Mouse (Mus musculus) C2C12 (cell line): Measurements from ENCODE around the gene Gls. TPM values are rescaled to one million over a fixed set of nuclear protein-coding genes. Genes with fewer than 3 reads are reported as not detected.
A peak's percentile ranks its signal among the peaks of the same experiment; 100 is the strongest.

ENCODE experiments used
- H3K27me3 ChIP-seq: one replicate; pipeline ENCODE4 v1.6.1; 2011; ENCODE audit not compliant: control insufficient read depth, insufficient read depth, insufficient read length
- H3K36me3 ChIP-seq: one replicate; pipeline ENCODE4 v1.6.1; 2011; ENCODE audit not compliant: control insufficient read depth, insufficient read depth
- H3K4me3 ChIP-seq: one replicate; pipeline ENCODE4 v1.5.1; 2011; ENCODE audit warnings: mild to moderate bottlenecking, control low read depth; ENCODE audit not compliant: poor library complexity, insufficient read depth, severe bottlenecking
- H3K79me2 ChIP-seq: one replicate; pipeline ENCODE4 v1.6.1; 2011; ENCODE audit not compliant: control insufficient read depth, insufficient read depth
- H3K79me3 ChIP-seq: one replicate; pipeline ENCODE4 v1.6.1; 2011; ENCODE audit warnings: low read depth, control low read depth
- H3ac ChIP-seq: one replicate; pipeline ENCODE3; 2011; ENCODE audit warnings: low read depth; ENCODE audit not compliant: control insufficient read depth, insufficient read length
- CEBPB ChIP-seq: IDR thresholded peaks from one replicate; pipeline ENCODE4 v1.6.1; 2011; ENCODE audit warnings: low read depth, mild to moderate bottlenecking, control low read depth, moderate library complexity
- CTCF ChIP-seq: IDR thresholded peaks from one replicate; pipeline ENCODE4 v1.5.1; 2011; ENCODE audit not compliant: control insufficient read depth, insufficient read depth, insufficient read length
- FOSL1 ChIP-seq: IDR thresholded peaks from one replicate; pipeline ENCODE4 v1.8.0; 2011; ENCODE audit warnings: mild to moderate bottlenecking, low read length; ENCODE audit not compliant: poor library complexity, insufficient read depth, severe bottlenecking
- MAX ChIP-seq: IDR thresholded peaks from one replicate; pipeline ENCODE4 v1.6.1; 2011; ENCODE audit warnings: mild to moderate bottlenecking, control low read depth
- MYOD1 ChIP-seq: IDR thresholded peaks from one replicate; pipeline ENCODE4 v1.6.1; 2011; ENCODE audit warnings: low read depth; ENCODE audit not compliant: control insufficient read depth, insufficient read length
- MYOG ChIP-seq: IDR thresholded peaks from one replicate; pipeline ENCODE4 v1.6.1; 2011; ENCODE audit not compliant: control insufficient read depth, insufficient read length; ENCODE audit errors: extremely low read depth
- USF1 ChIP-seq: IDR thresholded peaks from one replicate; pipeline ENCODE4 v1.6.1; 2011; ENCODE audit warnings: low read depth, mild to moderate bottlenecking, control low read depth, moderate library complexity
- polyA plus RNA-seq: library from polyadenylated mRNA; unstranded; fragments of >200 nt; fragmentation: generic; extraction: Trizol; gene quantifications from one replicate; pipeline ENCODE4 v1.2.1, GENCODE M21; 2012; ENCODE audit warnings: missing spikeins

Gls gene
- polyA plus RNA-seq, 1 experiment: 22.0 TPM

DNA sequence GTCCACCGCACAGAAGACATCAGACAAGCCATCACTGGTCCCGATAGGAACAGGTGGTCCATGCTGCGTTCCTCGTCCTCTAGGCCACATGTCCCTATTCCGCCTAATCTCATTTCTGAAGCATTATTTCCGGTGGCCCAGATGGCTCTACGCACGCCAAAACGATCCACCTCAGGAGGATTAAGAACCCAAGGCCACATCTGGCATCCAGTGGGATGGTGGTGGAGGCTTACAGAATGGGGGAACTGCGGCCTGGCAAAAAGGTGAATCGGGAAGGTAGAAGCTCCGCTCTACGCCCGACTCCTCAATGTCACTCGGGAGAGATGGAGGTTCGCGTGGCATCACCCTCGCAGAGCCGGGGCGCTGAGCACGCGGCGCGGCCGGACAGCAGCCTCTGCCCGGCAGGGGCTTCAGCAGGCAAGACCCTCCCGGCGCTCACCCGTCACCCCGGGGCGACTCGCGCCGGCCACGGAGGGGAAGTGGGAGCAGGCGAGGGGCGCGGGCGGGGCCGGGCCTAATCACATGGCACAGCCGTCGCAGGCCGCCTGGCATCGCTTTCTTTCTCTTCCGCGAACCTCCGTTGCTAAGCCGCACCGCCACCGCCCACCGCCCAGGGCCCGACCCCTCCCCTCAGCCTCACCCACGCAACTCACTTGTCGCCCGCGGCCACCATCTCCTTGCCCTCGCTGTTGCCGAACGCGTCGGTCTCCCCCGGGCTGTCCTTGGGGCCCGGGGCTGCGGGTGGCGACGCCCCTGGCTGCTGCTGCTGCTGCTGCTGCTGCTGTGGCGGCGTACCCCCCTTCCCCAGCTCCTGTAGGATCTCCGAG is 880 bp downstream of the Gls start:
- Histone ChIP-seq H3K79me2 (peaks cover 58% of the 10 kb centered on the region), H3K4me3 (peak overlapping the region; percentile 78), H3K27me3 (no peaks in the 10 kb centered on the region), H3K36me3 (no peaks in the 10 kb centered on the region), H3ac (peak overlapping the region; percentile 98), H3K79me3 (peaks cover 51% of the 10 kb centered on the region)
- TF ChIP-seq CTCF: no peak
- TF ChIP-seq MAX: peak; percentile 30

DNA sequence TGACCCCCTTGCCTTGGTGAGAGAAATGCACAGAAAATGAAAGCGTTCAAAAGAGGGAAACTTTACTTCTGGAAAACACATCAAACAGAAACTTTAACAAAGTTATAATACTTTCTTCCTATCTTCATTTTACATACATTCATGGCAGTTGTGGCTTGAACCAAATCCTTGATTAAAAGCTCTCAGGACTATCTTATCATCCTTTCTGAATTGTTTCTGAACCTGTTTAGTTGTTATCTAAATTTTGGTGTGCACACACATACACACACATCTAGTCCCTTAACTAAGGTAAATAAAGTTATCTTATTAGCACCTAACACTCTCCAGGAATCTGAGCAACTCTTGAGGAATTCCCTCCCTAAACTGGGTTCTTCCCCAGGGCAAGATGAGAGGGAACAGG is 2.6 kb downstream of the Gls start:
- TF ChIP-seq MYOD1: no peak
- no peak for TF ChIP-seq FOSL1
- TF ChIP-seq CTCF: no peak
- TF ChIP-seq MYOG: no peak
- TF ChIP-seq CEBPB: no peak
- TF ChIP-seq MAX: no peak
- TF ChIP-seq USF1: no peak
- no peak overlapping the region for H3K4me3 ChIP-seq
- H3ac ChIP-seq: no peak overlapping the region
- peaks cover 69% of the 10 kb centered on the region for H3K79me3 ChIP-seq
- peaks cover 75% of the 10 kb centered on the region for H3K79me2 ChIP-seq
- H3K36me3 ChIP-seq: no peaks in the 10 kb centered on the region
- H3K27me3 ChIP-seq: no peaks in the 10 kb centered on the region

DNA sequence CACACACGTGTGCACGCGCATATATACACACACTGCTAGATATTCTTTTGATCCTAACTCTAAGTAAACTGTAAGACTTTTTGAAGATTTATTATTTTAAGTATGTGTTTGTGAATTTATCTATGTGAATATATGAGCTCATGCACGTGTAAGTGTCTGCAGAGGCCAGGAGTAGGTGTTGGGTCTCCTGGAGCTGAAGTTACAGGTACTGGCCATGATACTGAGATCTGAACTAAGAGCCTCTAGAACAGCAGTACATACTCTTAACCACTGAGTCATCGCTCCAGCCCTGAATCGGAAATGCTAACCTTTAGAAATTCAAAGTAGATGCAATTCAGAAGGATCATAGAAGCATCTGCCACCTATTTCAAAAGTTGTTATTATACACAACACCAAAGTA is 4.9 kb downstream of the Gls start:
- H3ac ChIP-seq: no peak overlapping the region
- no peaks in the 10 kb centered on the region for H3K27me3 ChIP-seq
- peaks cover 98% of the 10 kb centered on the region for H3K79me2 ChIP-seq
- TF ChIP-seq MAX (no peak), CEBPB (no peak), FOSL1 (no peak)
- H3K4me3 ChIP-seq: no peak overlapping the region
- no peaks in the 10 kb centered on the region for H3K36me3 ChIP-seq
- peaks cover 91% of the 10 kb centered on the region for H3K79me3 ChIP-seq

DNA sequence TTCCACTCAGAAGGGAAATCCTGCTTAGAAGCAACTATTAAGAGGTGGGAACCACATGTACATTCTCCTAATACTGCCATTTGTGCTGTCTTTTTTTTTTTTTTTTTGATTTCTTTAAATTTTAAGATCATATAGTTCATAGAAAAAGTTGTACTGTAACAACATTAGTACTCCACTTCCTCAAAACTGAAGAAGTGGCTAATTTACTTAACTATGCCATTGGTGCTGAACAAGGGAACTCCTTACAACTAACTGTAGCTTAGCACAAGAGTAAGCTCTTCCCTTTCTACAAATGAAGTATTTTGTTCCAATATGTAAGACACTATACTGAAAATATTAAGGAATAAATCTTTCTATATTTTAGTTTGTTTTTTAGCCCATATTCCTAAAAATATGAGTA is 6.6 kb downstream of the Gls start:
- no peak overlapping the region for H3ac ChIP-seq
- H3K36me3 ChIP-seq: peaks cover 4% of the 10 kb centered on the region
- no peak overlapping the region for H3K4me3 ChIP-seq
- peaks cover 98% of the 10 kb centered on the region for H3K79me3 ChIP-seq
- peaks cover 100% of the 10 kb centered on the region for H3K79me2 ChIP-seq
- TF ChIP-seq MAX (no peak), CTCF (no peak), USF1 (no peak), MYOD1 (no peak), FOSL1 (no peak), MYOG (no peak), CEBPB (no peak)
- H3K27me3 ChIP-seq: no peaks in the 10 kb centered on the region

DNA sequence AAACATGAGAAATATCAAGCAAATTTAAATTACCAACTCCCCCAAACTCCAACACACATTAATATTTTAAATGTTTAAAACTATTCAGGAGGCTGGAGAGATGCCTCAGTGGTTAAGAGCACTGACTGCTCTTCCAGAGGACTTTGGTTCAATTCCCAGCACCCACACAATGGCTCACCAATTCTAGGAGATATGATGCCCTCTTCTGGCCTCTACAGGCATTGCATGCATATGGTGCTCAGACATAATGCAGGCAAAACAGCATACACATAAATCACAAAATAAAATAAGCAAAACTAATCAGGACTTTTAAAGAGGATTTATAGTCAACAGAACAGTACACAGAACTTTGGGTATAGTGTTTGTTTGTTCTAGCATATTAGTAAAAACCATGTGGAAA is 16.3 kb downstream of the Gls start:
- H3K27me3 ChIP-seq: no peaks in the 10 kb centered on the region
- peaks cover 62% of the 10 kb centered on the region for H3K79me3 ChIP-seq

DNA sequence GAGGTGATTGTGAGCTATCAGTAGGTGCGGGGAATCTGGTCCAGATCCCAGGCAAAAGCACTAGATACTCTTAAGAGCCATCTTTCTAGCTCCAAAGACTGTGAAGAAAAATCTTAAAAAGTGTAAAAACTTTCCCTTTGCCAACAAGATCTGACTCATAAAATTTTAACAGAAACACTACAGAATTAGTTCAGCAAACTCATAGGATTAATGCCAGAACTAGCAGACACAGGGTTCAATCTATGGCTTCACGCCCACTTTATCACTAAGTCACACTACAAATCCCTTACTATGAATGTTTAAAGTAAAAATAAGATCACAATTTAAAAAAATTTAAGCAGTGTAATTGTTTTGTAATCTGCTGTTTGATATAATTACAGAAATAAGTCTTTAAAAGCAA is 50.0 kb downstream of the Gls start:
- no peak overlapping the region for H3ac ChIP-seq
- no peaks in the 10 kb centered on the region for H3K27me3 ChIP-seq
- peaks cover 45% of the 10 kb centered on the region for H3K36me3 ChIP-seq
- no peaks in the 10 kb centered on the region for H3K79me2 ChIP-seq
- no peak overlapping the region for H3K4me3 ChIP-seq
- no peaks in the 10 kb centered on the region for H3K79me3 ChIP-seq
- TF ChIP-seq CEBPB: no peak
- TF ChIP-seq FOSL1: no peak
- TF ChIP-seq MAX: no peak
- TF ChIP-seq USF1: no peak
- no peak for TF ChIP-seq MYOG
- no peak for TF ChIP-seq MYOD1
- no peak for TF ChIP-seq CTCF

More for the DNA sequence above, 16.3 kb downstream of the Gls start:
- TF ChIP-seq FOSL1 (no peak), MAX (no peak), CTCF (no peak), MYOG (no peak), MYOD1 (no peak), CEBPB (no peak), USF1 (no peak)
- H3K4me3 ChIP-seq: no peak overlapping the region
- H3K79me2 ChIP-seq: peaks cover 90% of the 10 kb centered on the region
- no peak overlapping the region for H3ac ChIP-seq
- H3K36me3 ChIP-seq: peaks cover 61% of the 10 kb centered on the region
